Mouse (Mus musculus): ENCODE measurements around the gene Gm10972. TPM values are rescaled to one million over a fixed set of nuclear protein-coding genes. Genes with fewer than 3 reads are reported as not detected.

The Gm10972 gene
- total and polyA plus RNA-seq, 3 experiments, result not detected

GRCm38 (mm10) chr3:94621740-94622507, 21.0 kb upstream of the Gm10972 start:
- Histone ChIP-seq H3K79me2 (ENCODE audit: control insufficient read depth, insufficient read depth, low read length, poor library complexity) (no peaks in the 10 kb centered on the region), H3K4me1 (ENCODE audit: control insufficient read depth in 1 of 2, insufficient read depth in 2 of 2, low read length in 2 of 2) (no peaks in the 10 kb centered on the region), H3K27ac (ENCODE audit: control insufficient read depth, low read depth, low read length) (no peak overlapping the region), H3K9me3 (replicated peaks; ENCODE audit: insufficient read depth, low read length) (no peaks in the 10 kb centered on the region), H3K36me3 (ENCODE audit: control insufficient read depth in 1 of 2, insufficient read depth in 2 of 2, low read length in 2 of 2) (no peaks in the 10 kb centered on the region), H3K27me3 (ENCODE audit: control insufficient read depth in 1 of 2, insufficient read depth in 2 of 2, low read length in 2 of 2) (no peaks in the 10 kb centered on the region), H3K4me3 (ENCODE audit: control insufficient read depth in 1 of 2, insufficient read depth in 1 of 2, low read depth in 2 of 2, low read length in 2 of 2) (no peak overlapping the region), H3K9ac (ENCODE audit: control insufficient read depth, low read depth, low read length, poor library complexity, severe bottlenecking) (no peak overlapping the region)
- DNase-seq (ENCODE audit: low read depth, low spot score), result no peak
- TF ChIP-seq HCFC1 (IDR thresholded peaks at IDR 0.05; ENCODE audit: low read depth, low read length) (no peak), NELFE (IDR thresholded peaks at IDR 0.05; ENCODE audit: low read depth, low read length) (no peak), POLR2AphosphoS5 (IDR thresholded peaks at IDR 0.05; ENCODE audit: borderline replicate concordance, low read depth, low read length) (no peak), ZC3H11A (IDR thresholded peaks at IDR 0.05; ENCODE audit: low read depth, low read length) (no peak), POLR2AphosphoS2 (IDR thresholded peaks at IDR 0.05; ENCODE audit: low read length) (no peak), CHD2 (IDR thresholded peaks at IDR 0.05; ENCODE audit: low read length) (no peak), RAD21 (IDR thresholded peaks at IDR 0.05; ENCODE audit: low read depth, low read length) (no peak), ZMIZ1 (IDR thresholded peaks at IDR 0.05; ENCODE audit: low read depth, low read length) (no peak)

GRCm38 (mm10) chr3:94622550-94622949, 20.4 kb upstream of the Gm10972 start:
- no peak overlapping the region for H3K27ac ChIP-seq (ENCODE audit: control insufficient read depth, low read depth, low read length)

More at GRCm38 (mm10) chr3:94622550-94622949, 20.4 kb upstream of the Gm10972 start:
- no peaks in the 10 kb centered on the region for H3K79me2 ChIP-seq (ENCODE audit: control insufficient read depth, insufficient read depth, low read length, poor library complexity)
- no peak for TF ChIP-seq ETS1 (IDR thresholded peaks at IDR 0.05; ENCODE audit: low read depth, low read length)
- no peak for TF ChIP-seq KAT2A (conservative IDR thresholded peaks at IDR 0.05; ENCODE audit: low read depth, low read length)
- no peak for TF ChIP-seq ELF1 (IDR thresholded peaks at IDR 0.05; ENCODE audit: low read depth, low read length)
- no peak for TF ChIP-seq MAX (IDR thresholded peaks at IDR 0.05; ENCODE audit: low read length)
- TF ChIP-seq TAL1 (IDR thresholded peaks at IDR 0.05; ENCODE audit: low read length), result no peak
- no peak for TF ChIP-seq ZMIZ1 (IDR thresholded peaks at IDR 0.05; ENCODE audit: low read depth, low read length)
- TF ChIP-seq GABPA (IDR thresholded peaks at IDR 0.05; ENCODE audit: low read depth, low read length), result no peak
- TF ChIP-seq POLR2AphosphoS5 (IDR thresholded peaks at IDR 0.05; ENCODE audit: borderline replicate concordance, low read depth, low read length), result no peak
- TF ChIP-seq ZKSCAN1 (IDR thresholded peaks at IDR 0.05; ENCODE audit: low read depth, low read length), result no peak
- no peak for TF ChIP-seq RAD21 (IDR thresholded peaks at IDR 0.05; ENCODE audit: low read depth, low read length)
- TF ChIP-seq HCFC1 (IDR thresholded peaks at IDR 0.05; ENCODE audit: low read depth, low read length), result no peak
- no peak for TF ChIP-seq MEF2A (IDR thresholded peaks at IDR 0.05; ENCODE audit: extremely low read depth, insufficient replicate concordance, low read depth, low read length, poor library complexity, severe bottlenecking)
- TF ChIP-seq CHD2 (IDR thresholded peaks at IDR 0.05; ENCODE audit: low read length), result no peak
- no peak for TF ChIP-seq RCOR1 (IDR thresholded peaks at IDR 0.05; ENCODE audit: low read depth, low read length)
- TF ChIP-seq POLR2AphosphoS2 (IDR thresholded peaks at IDR 0.05; ENCODE audit: low read length), result no peak
- no peak for TF ChIP-seq GATA1 (IDR thresholded peaks at IDR 0.05; ENCODE audit: low read depth, low read length)
- no peak for TF ChIP-seq TBP (IDR thresholded peaks at IDR 0.05; ENCODE audit: low read depth, low read length)
- no peak for TF ChIP-seq TCF12 (IDR thresholded peaks at IDR 0.05; ENCODE audit: low read depth, low read length)
- no peaks in the 10 kb centered on the region for H3K9me3 ChIP-seq (replicated peaks; ENCODE audit: insufficient read depth, low read length)
- no peaks in the 10 kb centered on the region for H3K4me1 ChIP-seq (ENCODE audit: control insufficient read depth in 1 of 2, insufficient read depth in 2 of 2, low read length in 2 of 2)
- no peaks in the 10 kb centered on the region for H3K27me3 ChIP-seq (ENCODE audit: control insufficient read depth in 1 of 2, insufficient read depth in 2 of 2, low read length in 2 of 2)
- H3K9ac ChIP-seq (ENCODE audit: control insufficient read depth, low read depth, low read length, poor library complexity, severe bottlenecking), result no peak overlapping the region
- H3K36me3 ChIP-seq (ENCODE audit: control insufficient read depth in 1 of 2, insufficient read depth in 2 of 2, low read length in 2 of 2), result no peaks in the 10 kb centered on the region
- no peak overlapping the region for H3K4me3 ChIP-seq (ENCODE audit: control insufficient read depth in 1 of 2, insufficient read depth in 1 of 2, low read depth in 2 of 2, low read length in 2 of 2)
- DNase-seq (ENCODE audit: low read depth, low spot score), result no peak

Data from MEL (cell line).